Mouse (Mus musculus): ENCODE results near the gene Pex10. TPM values are rescaled to one million over a fixed set of nuclear protein-coding genes. Genes with fewer than 3 reads are reported as not detected.
"Not testable (repeated sequence)": the region's sequence is repeated elsewhere in the genome, so short reads cannot be mapped to it uniquely, and the experiment has no call there.

Pex10 gene
- total and polyA plus RNA-seq, 2 experiments from 2014 or later: 16.6 to 17.3 TPM

- H3K27ac ChIP-seq (ENCODE audit: low read depth): no peak overlapping the region
- TF ChIP-seq EP300 (IDR thresholded peaks at IDR 0.05; ENCODE audit: low read depth) (no peak), CTCF (IDR thresholded peaks at IDR 0.05; ENCODE audit: low read depth) (no peak)
- no peak for ATAC-seq (ENCODE audit: insufficient read depth, low read depth)
- H3K36me3 ChIP-seq (replicated peaks; ENCODE audit: control insufficient read depth, insufficient read depth, low read length): peaks cover 89% of the 10 kb centered on the region
- no peak overlapping the region for H3K9ac ChIP-seq (replicated peaks; ENCODE audit: low read depth, low read length)
- no peak overlapping the region for H3K4me3 ChIP-seq (ENCODE audit: low read depth, low read length)
- H3K4me1 ChIP-seq (ENCODE audit: control insufficient read depth, insufficient read depth): no peaks in the 10 kb centered on the region
- no peak overlapping the region for H3K4me2 ChIP-seq (ENCODE audit: low read depth, low read length)
- no peaks in the 10 kb centered on the region for H3K27me3 ChIP-seq (ENCODE audit: control insufficient read depth, insufficient read depth, low read length)
- 76% methylated on average over 9 of the region's 9 CpGs for WGBS
- no peaks in the 10 kb centered on the region for H3K9me3 ChIP-seq (replicated peaks; ENCODE audit: control insufficient read depth, low read length)
- no peak for DNase-seq (ENCODE audit: low spot score)
Observed at GRCm38 (mm10) chr4:155074418-155074817, 7.6 kb downstream of the Pex10 start.

GRCm38 (mm10) chr4:155075137-155075536, 8.3 kb downstream of the Pex10 start:
- no peaks in the 10 kb centered on the region for H3K27me3 ChIP-seq (ENCODE audit: control insufficient read depth, insufficient read depth, low read length)
- H3K36me3 ChIP-seq (replicated peaks; ENCODE audit: control insufficient read depth, insufficient read depth, low read length): peaks cover 89% of the 10 kb centered on the region
- no peak overlapping the region for H3K4me2 ChIP-seq (ENCODE audit: low read depth, low read length)
- H3K27ac ChIP-seq (ENCODE audit: low read depth): no peak overlapping the region
- TF ChIP-seq EP300 (IDR thresholded peaks at IDR 0.05; ENCODE audit: low read depth): no peak
- TF ChIP-seq CTCF (IDR thresholded peaks at IDR 0.05; ENCODE audit: low read depth): no peak
- H3K9ac ChIP-seq (replicated peaks; ENCODE audit: low read depth, low read length): no peak overlapping the region
- DNase-seq (ENCODE audit: low spot score): no peak
- no peaks in the 10 kb centered on the region for H3K9me3 ChIP-seq (replicated peaks; ENCODE audit: control insufficient read depth, low read length)
- ATAC-seq (ENCODE audit: insufficient read depth, low read depth): no peak
- H3K4me3 ChIP-seq (ENCODE audit: low read depth, low read length): no peak overlapping the region
- 87% methylated on average over 9 of the region's 9 CpGs for WGBS
- H3K4me1 ChIP-seq (ENCODE audit: control insufficient read depth, insufficient read depth): no peaks in the 10 kb centered on the region

GRCm38 (mm10) chr4:155075813-155076212, 9.0 kb downstream of the Pex10 start:
- DNase-seq (ENCODE audit: low spot score): no peak

GRCm38 (mm10) chr4:155076677-155077076, 9.9 kb downstream of the Pex10 start:
- Histone ChIP-seq H3K27me3 (ENCODE audit: control insufficient read depth, insufficient read depth, low read length) (no peaks in the 10 kb centered on the region), H3K4me3 (ENCODE audit: low read depth, low read length) (no peak overlapping the region), H3K27ac (ENCODE audit: low read depth) (no peak overlapping the region), H3K9me3 (replicated peaks; ENCODE audit: control insufficient read depth, low read length) (no peaks in the 10 kb centered on the region), H3K4me2 (ENCODE audit: low read depth, low read length) (no peak overlapping the region), H3K9ac (replicated peaks; ENCODE audit: low read depth, low read length) (no peak overlapping the region), H3K4me1 (ENCODE audit: control insufficient read depth, insufficient read depth) (no peaks in the 10 kb centered on the region), H3K36me3 (replicated peaks; ENCODE audit: control insufficient read depth, insufficient read depth, low read length) (peaks cover 87% of the 10 kb centered on the region)
- WGBS: 83% methylated on average over 9 of the region's 9 CpGs
- TF ChIP-seq EP300 (IDR thresholded peaks at IDR 0.05; ENCODE audit: low read depth): no peak
- no peak for TF ChIP-seq CTCF (IDR thresholded peaks at IDR 0.05; ENCODE audit: low read depth)
- ATAC-seq (ENCODE audit: insufficient read depth, low read depth): no peak
- DNase-seq (ENCODE audit: low spot score): no peak

More at GRCm38 (mm10) chr4:155075813-155076212, 9.0 kb downstream of the Pex10 start:
- Histone ChIP-seq H3K36me3 (replicated peaks; ENCODE audit: control insufficient read depth, insufficient read depth, low read length) (peaks cover 89% of the 10 kb centered on the region), H3K27me3 (ENCODE audit: control insufficient read depth, insufficient read depth, low read length) (no peaks in the 10 kb centered on the region), H3K4me2 (ENCODE audit: low read depth, low read length) (no peak overlapping the region), H3K9ac (replicated peaks; ENCODE audit: low read depth, low read length) (no peak overlapping the region), H3K9me3 (replicated peaks; ENCODE audit: control insufficient read depth, low read length) (no peaks in the 10 kb centered on the region), H3K4me3 (ENCODE audit: low read depth, low read length) (no peak overlapping the region), H3K4me1 (ENCODE audit: control insufficient read depth, insufficient read depth) (no peaks in the 10 kb centered on the region), H3K27ac (ENCODE audit: low read depth) (no peak overlapping the region)
- no peak for ATAC-seq (ENCODE audit: insufficient read depth, low read depth)
- WGBS: 86% methylated on average over 2 of the region's 2 CpGs
- TF ChIP-seq CTCF (IDR thresholded peaks at IDR 0.05; ENCODE audit: low read depth): no peak
- no peak for TF ChIP-seq EP300 (IDR thresholded peaks at IDR 0.05; ENCODE audit: low read depth)

GRCm38 (mm10) chr4:155078808-155079207, 12.0 kb downstream of the Pex10 start:
- not testable (repeated sequence) for H3K4me3 ChIP-seq (ENCODE audit: low read depth, low read length); H3K9me3 ChIP-seq (replicated peaks; ENCODE audit: control insufficient read depth, low read length); H3K4me1 ChIP-seq (ENCODE audit: control insufficient read depth, insufficient read depth); H3K27me3 ChIP-seq (ENCODE audit: control insufficient read depth, insufficient read depth, low read length); H3K27ac ChIP-seq (ENCODE audit: low read depth); H3K9ac ChIP-seq (replicated peaks; ENCODE audit: low read depth, low read length); DNase-seq (ENCODE audit: low spot score); ATAC-seq (ENCODE audit: insufficient read depth, low read depth); H3K4me2 ChIP-seq (ENCODE audit: low read depth, low read length)
- WGBS: 78% methylated on average over 10 of the region's 10 CpGs
- H3K36me3 ChIP-seq (replicated peaks; ENCODE audit: control insufficient read depth, insufficient read depth, low read length): peaks cover 73% of the 10 kb centered on the region

- Histone ChIP-seq H3K4me1 (ENCODE audit: control insufficient read depth, insufficient read depth) (peaks cover 8% of the 10 kb centered on the region; the same call in 1 of the 2 replicates), H3K27ac (ENCODE audit: low read depth) (no peak overlapping the region), H3K4me3 (ENCODE audit: low read depth, low read length) (no peak overlapping the region), H3K36me3 (replicated peaks; ENCODE audit: control insufficient read depth, insufficient read depth, low read length) (peaks cover 64% of the 10 kb centered on the region), H3K9me3 (replicated peaks; ENCODE audit: control insufficient read depth, low read length) (no peaks in the 10 kb centered on the region), H3K27me3 (ENCODE audit: control insufficient read depth, insufficient read depth, low read length) (no peaks in the 10 kb centered on the region), H3K9ac (replicated peaks; ENCODE audit: low read depth, low read length) (no peak overlapping the region), H3K4me2 (ENCODE audit: low read depth, low read length) (no peak overlapping the region)
- TF ChIP-seq EP300 (IDR thresholded peaks at IDR 0.05; ENCODE audit: low read depth) (no peak), CTCF (IDR thresholded peaks at IDR 0.05; ENCODE audit: low read depth) (no peak)
- 93% methylated on average over 6 of the region's 6 CpGs for WGBS
- ATAC-seq (ENCODE audit: insufficient read depth, low read depth) (no peak), DNase-seq (ENCODE audit: low spot score) (no peak)
Observed at GRCm38 (mm10) chr4:155079666-155080065, 12.8 kb downstream of the Pex10 start.
